Mouse (Mus musculus): ENCODE data around the gene Mrpl51. TPM values are rescaled to one million over a fixed set of nuclear protein-coding genes. Genes with fewer than 3 reads are reported as not detected.
"Not testable (repeated sequence)": the region's sequence is repeated elsewhere in the genome, so short reads cannot be mapped to it uniquely, and the experiment has no call there.

Mrpl51 gene
- total RNA-seq, 2 experiments from 2014 or later: 70.1 to 78.7 TPM

GRCm38 (mm10) chr6:125156903-125157614 lies 34.5 kb upstream of the Mrpl51 start:
- no peak for DNase-seq (ENCODE audit: extremely low spot score in 1 of 2, low spot score in 2 of 2)

GRCm38 (mm10) chr6:125158944-125159492 lies 32.6 kb upstream of the Mrpl51 start:
- no peak for DNase-seq (ENCODE audit: extremely low spot score in 1 of 2, low spot score in 2 of 2)
- intact Hi-C loops (cut with DNase I): no loop called here

More at GRCm38 (mm10) chr6:125156903-125157614, 34.5 kb upstream of the Mrpl51 start:
- intact Hi-C loops (cut with DNase I): no loop called here

DNA sequence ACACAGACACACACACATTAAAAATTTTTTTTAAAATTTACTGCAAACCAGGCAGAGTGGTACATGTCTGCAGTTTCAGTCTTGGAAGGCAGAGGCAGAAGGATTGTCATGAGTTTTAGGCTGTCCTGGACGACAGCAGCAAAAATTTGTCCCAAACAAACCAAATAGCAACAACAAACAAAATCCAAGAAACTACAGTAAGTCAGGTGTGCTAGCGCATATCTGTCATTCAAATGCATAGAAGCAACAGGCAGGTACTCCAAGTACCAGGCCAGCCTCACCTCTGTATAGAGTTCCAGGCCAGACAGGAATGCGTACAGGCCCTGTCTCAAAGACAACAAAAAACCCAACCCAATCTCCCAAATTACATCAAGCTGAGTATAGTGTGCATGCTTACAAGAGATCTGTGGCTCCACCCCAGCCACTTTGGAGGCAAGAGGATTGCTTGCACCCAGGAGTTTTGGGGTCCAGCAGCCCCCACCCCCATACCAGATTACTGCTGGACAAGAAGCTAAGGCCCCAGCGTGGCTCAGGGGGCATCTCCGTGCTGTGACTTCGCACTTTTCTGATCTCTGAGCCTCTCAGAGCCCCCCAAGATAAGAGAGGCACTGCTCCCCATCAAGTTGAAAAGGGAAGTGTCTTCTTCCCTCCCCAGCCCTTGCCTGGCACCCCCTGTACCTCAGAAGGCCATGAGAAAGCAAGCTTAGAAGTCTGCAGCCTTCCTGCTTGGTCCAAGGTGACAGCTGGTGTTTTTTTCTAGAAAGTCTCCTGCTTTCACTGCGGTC lies 31.6 kb upstream of the Mrpl51 start:
- no peak for DNase-seq (ENCODE audit: extremely low spot score in 1 of 2, low spot score in 2 of 2)
- intact Hi-C loops (cut with DNase I): loop anchor here (5.0 kb wide), 1 partner anchor 112 kb away; no protein-coding TSS in a partner anchor

GRCm38 (mm10) chr6:125160558-125160853 lies 31.1 kb upstream of the Mrpl51 start:
- intact Hi-C loops (cut with DNase I): loop anchor here (5.0 kb wide), 1 partner anchor 112 kb away; no protein-coding TSS in a partner anchor
- DNase-seq (ENCODE audit: extremely low spot score in 1 of 2, low spot score in 2 of 2): no peak

- intact Hi-C loops (cut with DNase I): loop anchor here (5.0 kb wide), 1 partner anchor 111 kb away; no protein-coding TSS in a partner anchor
- peak in 1 of 2 experiments; percentile 87 for DNase-seq (ENCODE audit: extremely low spot score in 1 of 2, low spot score in 2 of 2)
These were observed 30.5 kb upstream of the Mrpl51 start for GRCm38 (mm10) chr6:125160854-125161760.

DNA sequence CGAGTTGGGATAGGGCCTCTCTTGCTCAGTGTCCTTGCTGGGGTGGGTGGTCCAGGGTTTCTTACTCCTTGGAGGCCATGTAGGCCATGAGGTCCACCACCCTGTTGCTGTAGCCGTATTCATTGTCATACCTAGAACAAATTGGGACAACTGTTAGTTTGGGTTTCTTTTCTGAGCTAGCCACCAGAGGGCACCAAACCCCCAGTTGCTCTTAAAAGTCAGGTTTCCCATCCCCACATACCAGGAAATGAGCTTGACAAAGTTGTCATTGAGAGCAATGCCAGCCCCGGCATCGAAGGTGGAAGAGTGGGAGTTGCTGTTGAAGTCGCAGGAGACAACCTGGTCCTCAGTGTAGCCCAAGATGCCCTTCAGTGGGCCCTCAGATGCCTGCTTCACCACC lies 29.6 kb upstream of the Mrpl51 start:
- intact Hi-C loops (cut with DNase I): loop anchor here (5.0 kb wide), 1 partner anchor 110 kb away; no protein-coding TSS in a partner anchor
- DNase-seq (ENCODE audit: extremely low spot score in 1 of 2, low spot score in 2 of 2): peak in 1 of 2 experiments; percentile 76

- intact Hi-C loops (cut with DNase I): loop anchor here (5.0 kb wide), 1 partner anchor 110 kb away; no protein-coding TSS in a partner anchor
- DNase-seq (ENCODE audit: extremely low spot score in 1 of 2, low spot score in 2 of 2): not testable (repeated sequence)
These were observed 28.8 kb upstream of the Mrpl51 start for GRCm38 (mm10) chr6:125162615-125163305.

DNA sequence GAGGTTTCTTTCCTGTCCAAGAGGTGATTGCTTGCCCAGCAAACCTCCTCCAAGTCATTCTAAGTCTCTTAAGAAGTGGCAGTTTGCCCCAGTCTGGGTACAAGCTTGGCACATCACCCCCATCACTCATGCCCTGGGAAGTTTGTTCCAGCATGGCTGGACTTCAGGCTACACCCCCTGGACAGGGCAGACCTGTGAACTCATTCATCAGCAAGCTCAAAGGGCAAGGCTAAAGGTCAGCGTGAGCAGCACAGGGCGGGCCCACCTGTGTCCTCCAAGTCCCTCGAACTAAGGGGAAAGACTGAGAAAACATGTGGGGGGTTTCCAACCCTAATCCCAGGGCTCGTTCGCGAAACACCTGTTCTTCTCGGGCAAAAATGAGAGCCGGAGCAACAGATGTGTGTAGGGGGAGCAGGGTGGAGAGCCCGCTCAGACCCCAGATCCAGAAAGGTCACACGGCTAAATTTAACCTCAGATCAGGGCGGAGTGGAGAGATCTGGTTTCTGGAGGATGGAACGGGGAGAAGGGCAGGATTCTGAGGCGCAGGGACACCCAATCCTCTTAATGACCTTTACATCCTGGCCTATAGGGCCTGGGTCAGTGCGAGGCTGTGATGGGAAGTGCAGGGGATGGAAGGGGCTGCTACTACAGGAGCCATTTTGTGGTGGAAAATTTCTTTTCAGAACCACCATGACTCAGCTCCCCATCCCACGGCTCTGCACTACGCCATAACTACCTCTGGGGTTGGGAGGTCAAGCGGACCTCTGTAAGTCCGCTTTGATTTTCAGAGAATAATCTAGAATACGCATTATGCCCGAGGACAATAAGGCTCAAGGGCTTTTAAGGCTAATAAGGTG lies 27.6 kb upstream of the Mrpl51 start:
- intact Hi-C loops (cut with DNase I): loop anchor here (5.0 kb wide), 1 partner anchor 108 kb away; no protein-coding TSS in a partner anchor
- DNase-seq (ENCODE audit: extremely low spot score in 1 of 2, low spot score in 2 of 2): peak in 1 of 2 experiments; percentile 66

DNA sequence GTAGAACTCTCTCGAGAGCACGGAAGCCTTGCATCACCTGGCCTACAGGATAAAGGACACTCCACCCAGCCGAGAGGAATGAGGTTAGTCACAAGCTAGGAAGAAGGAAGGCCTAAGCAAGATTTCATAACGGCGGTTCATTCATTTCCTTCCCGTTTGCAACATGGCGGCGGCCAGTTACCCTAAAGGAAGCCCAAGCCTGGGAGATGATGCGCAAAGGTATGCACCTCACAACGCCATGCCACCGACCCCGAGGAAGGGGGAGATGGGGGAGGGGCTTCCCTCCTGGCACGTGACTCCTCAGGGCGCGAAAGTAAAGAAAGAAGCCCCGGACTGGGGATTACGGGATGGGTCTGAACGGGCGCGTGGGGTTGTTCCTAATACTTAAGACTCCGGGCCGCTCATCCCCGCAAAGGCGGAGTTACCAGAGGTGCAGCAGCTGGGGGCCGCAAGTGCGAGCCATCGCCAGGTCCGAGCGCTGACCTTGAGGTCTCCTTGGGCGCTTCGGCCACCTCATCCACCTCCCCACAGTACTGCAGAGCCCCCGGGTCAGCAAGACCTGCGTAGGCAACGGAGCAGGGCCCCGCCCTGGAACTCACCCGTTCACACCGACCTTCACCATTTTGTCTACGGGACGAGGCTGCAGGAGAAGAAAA lies 26.8 kb upstream of the Mrpl51 start:
- peak in 1 of 2 experiments; percentile 79 for DNase-seq (ENCODE audit: extremely low spot score in 1 of 2, low spot score in 2 of 2)
- intact Hi-C loops (cut with DNase I): loop anchor here (5.0 kb wide), 1 partner anchor 108 kb away; no protein-coding TSS in a partner anchor

- peak; percentile 98 for DNase-seq (ENCODE audit: extremely low spot score in 1 of 2, low spot score in 2 of 2)
- intact Hi-C loops (cut with DNase I): no loop called here
These were observed 26.2 kb upstream of the Mrpl51 start for GRCm38 (mm10) chr6:125165328-125165891.

- intact Hi-C loops (cut with DNase I): loop anchor here (2.0 kb wide), 1 partner anchor 25 kb away; the partner anchor contains the start of genes Mrpl51 and Ncapd2
- DNase-seq (ENCODE audit: extremely low spot score in 1 of 2, low spot score in 2 of 2): peak in 1 of 2 experiments; percentile 85
These were observed 25.4 kb upstream of the Mrpl51 start, which contains the start of gene Gapdh for GRCm38 (mm10) chr6:125166051-125166751. Gene Gapdh, minus strand, starts transcription at chr6:125166467.

DNA sequence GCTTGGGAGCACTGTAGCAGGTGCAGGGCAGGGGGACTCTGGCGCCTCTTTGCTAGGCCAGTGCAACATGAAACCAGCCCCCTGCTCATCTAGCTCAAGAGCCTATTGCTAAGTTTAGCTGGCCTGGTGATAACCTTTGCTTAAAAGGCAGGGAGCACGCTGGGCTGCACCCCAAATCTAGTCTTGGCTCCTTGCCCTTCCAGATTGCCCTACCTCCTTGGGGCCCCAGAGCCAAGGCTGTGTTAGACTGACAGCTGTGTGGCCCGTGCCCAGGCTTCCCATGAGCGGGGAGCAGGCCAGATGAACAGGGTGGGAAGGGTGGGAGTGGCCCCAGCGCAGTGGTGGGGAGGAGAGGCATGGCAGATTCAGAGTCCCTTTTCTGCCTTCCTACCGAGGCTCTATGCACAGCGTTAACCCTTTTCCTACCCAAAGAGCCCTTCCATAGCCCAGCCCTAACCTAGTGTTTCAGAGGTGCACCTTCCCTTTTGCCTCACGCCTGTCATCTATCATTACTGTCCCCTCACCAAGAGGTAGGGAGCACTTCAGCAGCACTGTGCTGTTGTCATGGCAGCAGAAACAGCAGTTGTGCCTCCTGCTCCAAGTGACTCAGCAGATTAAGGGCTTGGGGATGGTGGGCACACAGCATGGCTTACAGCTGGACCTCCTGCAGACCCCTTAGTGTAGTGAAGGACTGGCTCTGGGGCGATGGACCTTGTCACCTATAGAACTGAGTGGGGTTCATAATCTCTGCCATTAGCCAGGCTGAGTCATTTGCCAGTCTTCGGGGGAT lies 24.5 kb upstream of the Mrpl51 start:
- intact Hi-C loops (cut with DNase I): loop anchor here (2.0 kb wide), 1 partner anchor 24 kb away; the partner anchor contains the start of genes Mrpl51 and Ncapd2
- peak in 1 of 2 experiments; percentile 58 for DNase-seq (ENCODE audit: extremely low spot score in 1 of 2, low spot score in 2 of 2)

DNA sequence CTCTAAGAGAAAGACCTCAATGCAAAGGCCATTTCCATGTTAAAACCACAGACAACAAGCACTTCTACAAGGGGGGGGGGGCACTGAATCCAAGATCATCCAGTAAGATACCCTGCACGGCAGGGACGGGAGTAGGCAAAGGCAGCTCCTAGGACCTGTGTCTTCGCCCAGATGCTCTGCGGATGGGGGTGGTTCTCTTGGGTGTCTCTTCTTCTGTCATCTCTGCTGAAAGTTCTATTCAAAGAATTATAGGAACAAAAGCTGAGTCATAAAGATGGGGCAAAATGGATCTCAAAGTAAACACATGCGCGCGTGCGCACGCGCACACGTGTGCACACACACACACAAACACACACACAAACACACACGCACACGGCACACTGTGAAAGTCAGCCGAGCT lies 23.5 kb upstream of the Mrpl51 start:
- intact Hi-C loops (cut with DNase I): no loop called here
- DNase-seq (ENCODE audit: extremely low spot score in 1 of 2, low spot score in 2 of 2): no peak

GRCm38 (mm10) chr6:125170194-125170593 lies 21.4 kb upstream of the Mrpl51 start:
- intact Hi-C loops (cut with DNase I): no loop called here
- no peak for DNase-seq (ENCODE audit: extremely low spot score in 1 of 2, low spot score in 2 of 2)

GRCm38 (mm10) chr6:125172474-125172873 lies 19.1 kb upstream of the Mrpl51 start:
- intact Hi-C loops (cut with DNase I): no loop called here
- no peak for DNase-seq (ENCODE audit: extremely low spot score in 1 of 2, low spot score in 2 of 2)

Data from left cerebral cortex, postnatal 10 days (tissue).